Mouse (Mus musculus) G1E (cell line): ENCODE measurements around the gene Qrich1.

Source experiments
- CTCF ChIP-seq: IDR thresholded peaks from 2 replicates; pipeline ENCODE4 v1.5.1; 2012; ENCODE audit warnings: low read depth, low read length, inconsistent platforms, mixed read lengths
- GATA1 ChIP-seq: IDR thresholded peaks from 2 replicates; pipeline ENCODE4 v1.6.1; 2012; ENCODE audit warnings: borderline replicate concordance, low read length, inconsistent platforms, mixed read lengths
- GATA2 ChIP-seq: IDR thresholded peaks from 2 replicates; pipeline ENCODE4 v1.6.1; 2012; ENCODE audit warnings: low read depth, low read length, inconsistent platforms, borderline replicate concordance
- TAL1 ChIP-seq: conservative IDR thresholded peaks from 2 replicates; pipeline ENCODE4 v1.6.1; 2012; ENCODE audit warnings: low read depth, low read length, inconsistent platforms, mixed read lengths

DNA sequence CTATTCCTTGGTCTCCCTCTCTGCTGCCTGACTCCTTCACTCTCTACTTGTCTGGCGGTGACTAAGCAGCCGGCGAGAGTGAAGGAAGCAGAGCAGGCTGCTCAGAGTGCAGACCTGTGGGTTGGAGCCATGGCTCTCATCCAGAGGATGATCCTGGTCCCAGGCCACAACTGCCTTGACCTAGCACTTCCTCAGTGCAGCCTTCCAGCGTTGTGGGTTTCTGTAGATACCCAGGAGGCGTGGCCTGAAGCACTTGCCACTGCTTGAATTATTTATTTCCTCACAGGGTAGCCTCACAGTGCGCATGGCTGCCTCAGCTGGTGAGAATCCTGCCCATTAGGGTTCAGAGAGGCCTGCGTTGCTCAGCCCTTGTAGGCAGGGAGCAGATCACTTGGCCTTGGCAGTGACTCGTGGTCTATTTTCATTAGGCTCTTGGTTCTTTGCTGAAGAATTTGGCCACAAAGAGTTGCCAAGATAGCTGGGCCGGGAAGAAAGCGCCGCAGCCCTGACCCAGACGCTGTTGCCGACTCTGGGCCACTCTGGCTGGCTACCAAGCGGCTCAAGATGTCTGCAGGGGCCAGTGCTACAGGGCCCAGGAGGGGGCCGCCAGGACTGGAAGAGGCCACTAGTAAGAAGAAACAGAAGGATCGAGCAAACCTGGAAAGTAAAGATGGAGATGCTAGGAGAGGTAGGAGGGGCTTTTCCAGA is 24.4 kb upstream of the Qrich1 start:
- no peak for TF ChIP-seq CTCF
- TF ChIP-seq TAL1, result no peak
- TF ChIP-seq GATA1, result no peak
- TF ChIP-seq GATA2, result no peak
